Mouse (Mus musculus) naive thymus-derived CD4-positive, alpha-beta T cell, adult 2 months (primary cell): ENCODE measurements at regions not wholly inside any gene's neighbourhood (a gene's known extent, or its start where the extent isn't known, plus 50 kb on each side); places are given as distances from the start of the nearest gene placed in this dataset.
A peak's percentile ranks its signal among the peaks of the same experiment; 100 is the strongest.
"Not testable (repeated sequence)": the region's sequence is repeated elsewhere in the genome, so short reads cannot be mapped to it uniquely, and the experiment has no call there.

Experiments used
- DNase-seq: peaks from one replicate; pipeline ENCODE4 v3.0.0-alpha.2; 2011; ENCODE audit warnings: low read depth

GRCm38 (mm10) chr16:55582029-55582428 is 256.7 kb downstream of the Nfkbiz start:
- no peak for DNase-seq

- no peak for DNase-seq
Observed at GRCm38 (mm10) chr16:55580827-55581226, 257.9 kb downstream of the Nfkbiz start.

- DNase-seq: no peak
Observed at GRCm38 (mm10) chr16:55578686-55579085, 260.0 kb downstream of the Nfkbiz start.

- DNase-seq: not testable (repeated sequence)
Observed at GRCm38 (mm10) chr16:55575609-55576283, 263.0 kb downstream of the Nfkbiz start.

DNA sequence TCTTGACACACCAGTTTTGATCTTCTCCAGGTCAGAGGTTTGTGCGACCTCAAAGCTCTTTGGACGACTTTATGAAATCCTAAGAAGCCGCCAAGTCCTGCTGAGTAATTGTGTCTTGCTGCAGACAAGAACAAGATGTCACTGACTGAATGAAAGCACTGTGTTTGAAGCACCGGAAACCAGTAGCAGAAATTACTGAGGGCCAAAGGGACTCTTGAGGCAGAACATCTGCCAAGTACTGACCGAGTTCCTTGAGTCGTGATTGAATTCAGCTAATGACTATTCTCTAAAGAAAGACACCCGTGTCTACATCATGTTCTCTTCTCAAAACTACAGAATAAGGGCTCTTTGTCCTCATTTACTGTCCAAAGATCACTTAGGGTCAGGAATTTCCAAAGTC is 267.6 kb downstream of the Nfkbiz start:
- DNase-seq: no peak

DNA sequence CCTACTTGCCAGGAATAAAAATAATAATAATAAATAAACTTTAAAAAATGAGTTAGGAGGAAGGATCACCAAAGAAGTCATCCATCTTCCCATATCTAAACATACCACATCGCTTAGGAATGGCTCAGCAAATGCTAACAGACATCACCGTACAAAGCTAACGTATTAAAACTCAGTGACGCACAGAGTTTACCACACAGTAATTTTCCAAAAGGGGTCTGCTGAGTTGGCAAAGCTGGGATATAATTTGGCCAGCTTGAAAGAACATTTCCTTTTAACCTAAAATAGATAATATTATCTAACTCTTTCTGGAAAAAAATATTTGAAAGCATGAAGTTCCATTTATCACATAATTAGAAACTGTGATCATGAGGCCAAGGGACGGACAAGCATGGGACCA is 268.6 kb downstream of the Nfkbiz start:
- no peak for DNase-seq

DNA sequence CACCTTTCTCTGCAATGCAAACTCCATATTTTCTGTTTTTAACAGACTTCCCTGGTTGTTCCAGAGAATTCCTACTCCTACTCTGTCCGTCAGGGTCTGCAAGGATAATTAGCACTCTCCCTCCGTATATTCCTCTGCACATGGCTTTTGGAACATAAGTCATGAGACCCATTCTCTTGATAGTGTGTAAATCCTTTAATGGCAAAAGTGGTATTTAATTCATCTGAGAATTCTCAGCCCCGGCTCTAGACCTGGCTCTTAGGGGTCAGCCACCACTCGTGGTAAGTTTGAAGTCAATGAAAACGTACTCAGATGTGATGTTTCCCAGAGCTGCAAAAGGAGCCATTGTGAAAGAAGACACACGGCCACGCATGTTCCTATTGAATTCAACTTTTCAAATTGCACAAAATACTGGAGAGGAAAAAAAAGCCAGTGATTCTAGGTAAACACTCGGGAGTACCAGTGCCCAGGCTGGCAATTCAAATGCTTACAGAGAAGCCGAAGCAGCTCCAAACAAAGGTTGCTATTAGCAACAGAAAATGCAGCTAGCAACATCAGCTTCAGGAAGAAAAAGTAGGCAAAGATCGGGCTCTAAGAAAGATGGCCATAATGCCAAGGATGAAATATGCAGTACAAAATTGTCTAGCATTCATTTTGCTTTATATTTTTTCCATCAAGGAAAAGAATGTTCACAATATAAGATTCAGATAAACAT is 258.2 kb upstream of the Zpld1 start:
- DNase-seq: no peak

- peak; percentile 9 for DNase-seq
Observed at GRCm38 (mm10) chr16:55555224-55555623, 257.4 kb upstream of the Zpld1 start.

GRCm38 (mm10) chr16:55553896-55554295 is 256.1 kb upstream of the Zpld1 start:
- no peak for DNase-seq

GRCm38 (mm10) chr16:55551348-55551747 is 253.6 kb upstream of the Zpld1 start:
- no peak for DNase-seq

DNA sequence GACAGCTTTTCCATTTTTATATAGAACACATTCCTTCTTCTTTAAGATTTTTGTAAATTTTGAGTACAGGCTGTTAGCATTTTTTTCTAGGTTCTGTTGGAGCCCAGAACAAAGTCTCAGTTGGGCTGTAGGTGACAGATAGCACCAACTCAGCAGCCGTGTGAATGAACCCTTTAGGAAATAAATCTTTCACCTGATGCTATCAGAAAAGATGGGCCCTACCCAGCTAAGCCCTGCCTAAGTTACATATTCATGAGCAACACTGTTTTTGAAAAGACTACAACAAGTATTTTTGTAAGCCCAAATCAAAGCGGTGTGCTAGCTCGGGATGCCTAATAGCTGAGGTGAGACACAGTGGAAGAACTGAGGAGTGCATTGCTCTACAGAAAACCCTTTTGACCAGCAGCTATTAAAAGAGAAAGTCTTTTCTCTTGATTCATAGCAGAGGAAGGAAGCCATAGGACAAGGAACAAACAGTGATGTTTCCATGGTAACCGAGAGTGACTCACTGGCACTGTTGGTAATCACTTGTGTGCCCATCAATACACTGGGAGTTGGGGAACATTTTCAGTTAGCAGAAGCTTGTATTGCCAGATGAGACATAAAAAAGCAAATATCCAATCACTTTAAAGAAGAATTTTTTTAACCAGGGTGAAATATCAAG is 253.0 kb upstream of the Zpld1 start:
- DNase-seq: peak; percentile 42

GRCm38 (mm10) chr16:55547095-55547494 is 249.3 kb upstream of the Zpld1 start:
- no peak for DNase-seq

GRCm38 (mm10) chr16:55540336-55541015 is 242.7 kb upstream of the Zpld1 start:
- DNase-seq: no peak

DNA sequence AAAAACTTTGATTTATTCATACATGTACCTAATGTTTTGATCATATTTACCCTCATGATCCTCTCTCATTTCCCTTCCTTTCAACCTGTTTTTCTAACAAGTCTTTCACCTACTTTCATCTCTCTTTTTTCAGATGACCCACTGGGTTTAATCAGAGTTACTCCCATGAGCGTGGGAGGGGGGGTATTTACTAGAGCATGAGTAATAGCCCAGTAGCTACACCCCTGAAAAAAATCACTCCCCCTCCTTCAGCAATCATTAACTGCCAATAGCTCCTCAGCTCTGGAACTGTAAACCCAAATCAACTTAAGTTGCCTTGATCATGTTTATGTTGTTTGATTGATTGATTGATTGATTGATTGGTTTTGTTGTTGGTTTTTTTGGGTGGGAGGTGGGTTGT is 241.4 kb upstream of the Zpld1 start:
- DNase-seq: no peak

DNA sequence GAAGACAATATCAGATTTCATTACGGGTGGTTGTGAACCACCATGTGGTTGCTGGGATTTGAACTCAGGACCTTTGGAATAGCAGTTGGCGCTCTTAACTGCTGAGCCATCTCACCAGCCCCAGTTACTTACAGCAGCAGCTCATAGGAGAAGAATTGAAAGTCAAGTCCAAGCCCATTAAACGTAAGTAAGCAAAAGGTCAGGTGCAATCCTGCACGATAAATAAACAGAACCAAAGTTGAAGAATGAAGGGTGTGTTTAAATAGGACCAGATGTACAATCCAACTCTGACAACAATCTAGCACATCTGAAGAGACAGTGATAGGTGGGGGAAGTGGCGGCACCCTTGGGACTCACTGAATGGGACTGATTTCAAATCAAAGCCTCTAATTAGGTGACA is 239.8 kb upstream of the Zpld1 start:
- DNase-seq: no peak

DNA sequence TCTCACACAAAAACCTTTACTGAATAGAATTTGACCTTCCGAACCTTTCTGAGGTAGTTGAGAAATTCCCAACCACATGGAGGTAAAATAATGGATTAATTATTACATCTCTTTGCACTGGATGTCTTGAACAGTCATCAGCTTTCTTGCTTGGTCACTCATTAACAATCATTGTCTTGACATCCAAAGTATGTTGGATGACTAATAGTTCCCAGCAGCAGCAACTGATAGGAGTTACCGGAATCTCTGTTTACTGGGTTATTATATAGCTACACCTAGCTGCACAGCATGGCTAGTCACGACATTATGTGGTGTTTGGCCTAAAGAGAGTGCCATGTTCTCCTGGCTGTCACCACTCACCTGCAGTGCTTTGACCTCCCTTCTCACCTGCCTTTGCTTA is 234.9 kb upstream of the Zpld1 start:
- DNase-seq: no peak

GRCm38 (mm10) chr16:55530844-55531243 is 233.1 kb upstream of the Zpld1 start:
- DNase-seq: no peak

DNA sequence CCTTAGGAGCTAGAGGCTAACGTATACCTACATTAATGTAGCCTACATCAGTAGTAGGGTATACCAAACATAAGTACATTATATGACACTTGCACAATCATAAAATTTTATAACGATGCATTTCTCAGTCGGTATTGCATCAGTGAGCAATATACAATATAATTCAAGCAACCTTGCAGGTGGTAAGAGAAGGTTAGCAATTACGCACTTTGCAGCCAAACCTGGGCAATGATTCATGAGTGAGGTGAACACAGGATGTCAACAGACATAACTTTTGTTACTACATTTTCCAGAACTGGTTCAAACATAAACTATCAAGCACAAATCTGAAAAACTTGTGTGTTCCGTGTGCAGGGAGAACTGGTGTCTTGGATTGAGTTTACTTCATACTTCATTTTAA is 229.9 kb upstream of the Zpld1 start:
- no peak for DNase-seq

GRCm38 (mm10) chr16:55526230-55526842 is 228.6 kb upstream of the Zpld1 start:
- DNase-seq: peak; percentile 8

- no peak for DNase-seq
Observed at GRCm38 (mm10) chr16:55523264-55523663, 225.5 kb upstream of the Zpld1 start.

- DNase-seq: no peak
Observed at GRCm38 (mm10) chr16:55522283-55522682, 224.5 kb upstream of the Zpld1 start.

DNA sequence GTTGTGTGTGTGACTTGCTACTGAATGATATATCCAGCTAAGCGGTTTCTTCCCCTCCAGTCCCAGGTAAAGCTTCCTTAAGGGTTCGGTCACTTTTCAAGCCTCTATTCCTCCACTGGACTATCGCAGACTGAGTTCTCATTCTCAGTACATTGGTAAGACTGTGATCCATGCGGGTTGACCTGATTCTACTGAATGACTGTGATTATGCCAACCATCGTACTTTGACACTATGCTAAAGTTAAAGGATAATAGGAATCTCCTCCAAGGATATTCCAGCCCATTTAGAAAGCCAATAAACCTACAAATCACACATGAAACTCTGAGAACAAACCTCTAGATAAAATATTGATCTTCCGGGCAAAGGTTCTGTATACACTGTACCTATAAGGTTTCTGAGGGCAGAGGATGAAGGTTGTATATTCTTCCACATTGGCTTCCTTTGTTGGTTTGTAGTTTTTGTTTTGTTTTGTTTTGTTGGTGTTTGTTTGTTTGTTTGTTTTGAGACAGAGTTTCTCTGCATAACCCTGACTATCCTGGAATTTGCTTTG is 223.7 kb upstream of the Zpld1 start:
- DNase-seq: no peak
